Mouse (Mus musculus) left cerebral cortex, adult 8-10 months (tissue): ENCODE results near the gene Plk3. TPM values are rescaled to one million over a fixed set of nuclear protein-coding genes. Genes with fewer than 3 reads are reported as not detected.

Experiments used
- DNase-seq, 2 experiments: peaks; one replicate each; pipeline ENCODE4 v3.0.0; 2022; ENCODE audit warnings: low spot score in 2 of 2
- total RNA-seq, 4 experiments: library from RNA; stranded (reverse); gene quantifications; 2 replicates each; pipeline ENCODE4 v1.2.4; 2022

Plk3 gene
- total RNA-seq, 4 experiments from 2014 or later, result 8.0 to 14.1 (median 12.9) TPM

GRCm38 (mm10) chr4:117139217-117139612 is 5.5 kb upstream of the Plk3 start:
- no peak for DNase-seq

GRCm38 (mm10) chr4:117138295-117139216 is 4.8 kb upstream of the Plk3 start:
- DNase-seq, result no peak

GRCm38 (mm10) chr4:117136034-117136433 is 2.3 kb upstream of the Plk3 start:
- no peak for DNase-seq

GRCm38 (mm10) chr4:117134601-117134995 is 835 bp upstream of the Plk3 start:
- DNase-seq, result no peak

- DNase-seq, result no peak
These were observed 382 bp downstream of the Plk3 start for GRCm38 (mm10) chr4:117133366-117133796.

GRCm38 (mm10) chr4:117132794-117133143 is 994 bp downstream of the Plk3 start:
- no peak for DNase-seq

- no peak for DNase-seq
These were observed 1.6 kb downstream of the Plk3 start for GRCm38 (mm10) chr4:117131890-117132793.

- DNase-seq, result no peak
These were observed 2.6 kb downstream of the Plk3 start for GRCm38 (mm10) chr4:117131198-117131597.

- DNase-seq, result no peak
These were observed 3.0 kb downstream of the Plk3 start for GRCm38 (mm10) chr4:117130790-117131189.

- no peak for DNase-seq
These were observed 5.6 kb downstream of the Plk3 start for GRCm38 (mm10) chr4:117127991-117128686.

GRCm38 (mm10) chr4:117126675-117127290 is 7.0 kb downstream of the Plk3 start, which contains the start of gene Tctex1d4:
Gene Tctex1d4 (plus strand): TSS chr4:117126794.
- no peak for DNase-seq

- no peak for DNase-seq
These were observed 7.7 kb downstream of the Plk3 start for GRCm38 (mm10) chr4:117125910-117126674.

GRCm38 (mm10) chr4:117125348-117125909 is 8.3 kb downstream of the Plk3 start, which contains the start of gene Btbd19:
Gene Btbd19 (minus strand): TSS chr4:117125725.
- peak; percentile 46 to 80 for DNase-seq

- no peak for DNase-seq
These were observed 9.0 kb downstream of the Plk3 start for GRCm38 (mm10) chr4:117124518-117125347.

GRCm38 (mm10) chr4:117124218-117124517 is 9.6 kb downstream of the Plk3 start:
- DNase-seq, result no peak

GRCm38 (mm10) chr4:117123546-117124217 is 10.1 kb downstream of the Plk3 start:
- DNase-seq, result no peak

GRCm38 (mm10) chr4:117122209-117122608 is 11.6 kb downstream of the Plk3 start:
- DNase-seq, result no peak
